Mouse (Mus musculus) neural tube, embryonic 10.5 days (tissue): ENCODE measurements around the gene Lpar3.
"Not testable (repeated sequence)": the region's sequence is repeated elsewhere in the genome, so short reads cannot be mapped to it uniquely, and the experiment has no call there.

Experiments
- DNase-seq: peaks from one replicate; pipeline ENCODE4 v3.0.0-alpha.2; 2017; ENCODE audit warnings: low spot score; ENCODE audit errors: extremely low spot score

The Lpar3 gene

GRCm38 (mm10) chr3:146209759-146210158 lies 11.0 kb upstream of the Lpar3 start:
- DNase-seq: not testable (repeated sequence)

DNA sequence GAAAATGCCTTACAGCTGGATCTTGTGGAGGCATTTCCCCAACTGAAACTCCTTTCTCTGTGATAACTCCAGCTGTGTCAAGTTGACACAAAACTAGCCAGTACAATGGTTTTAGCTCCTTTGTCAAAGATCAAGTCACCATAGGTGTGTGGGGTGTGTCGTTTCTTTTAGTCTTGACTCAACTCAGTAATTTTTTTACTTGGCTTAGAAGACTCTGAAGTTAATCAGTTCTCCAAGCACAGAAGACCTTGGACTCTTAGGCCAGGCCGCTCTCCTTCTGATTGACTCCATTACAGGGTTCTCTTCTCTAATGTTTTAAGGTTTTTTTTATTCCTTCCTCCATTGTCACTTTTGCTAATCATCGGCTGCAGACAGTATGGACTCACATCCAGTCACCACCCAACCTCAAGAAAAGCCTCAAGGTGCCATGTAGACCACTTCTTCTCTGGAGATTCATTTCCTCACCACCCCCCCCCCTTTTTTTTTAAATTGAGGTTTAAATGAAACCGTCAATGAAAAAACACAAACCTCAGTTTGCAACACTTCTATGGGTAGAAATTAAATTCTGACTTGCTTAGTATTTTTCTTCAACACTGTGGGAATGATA lies 9.5 kb upstream of the Lpar3 start:
- DNase-seq: no peak

- DNase-seq: no peak
These were observed 8.8 kb upstream of the Lpar3 start for GRCm38 (mm10) chr3:146211964-146212363.

- no peak for DNase-seq
These were observed 7.4 kb upstream of the Lpar3 start for GRCm38 (mm10) chr3:146213336-146213735.

DNA sequence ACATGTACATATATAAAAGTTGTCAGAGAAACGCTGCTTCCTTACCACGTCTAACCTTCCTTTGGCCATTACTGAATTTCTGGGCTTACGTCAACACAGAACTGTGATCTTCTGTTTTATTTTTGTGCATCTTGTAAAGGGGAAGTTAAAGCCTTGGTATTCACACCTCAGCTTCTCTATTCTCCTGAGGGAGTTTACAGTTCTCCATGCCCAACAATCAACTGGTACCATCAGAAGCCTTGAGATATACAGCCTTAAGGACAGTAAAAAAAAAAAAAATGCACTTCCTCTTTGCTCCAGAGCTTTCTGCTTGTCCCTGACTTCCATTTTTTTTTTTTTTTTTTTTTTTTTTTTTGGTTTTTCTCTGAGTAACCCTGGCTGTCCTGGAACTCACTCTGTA lies 4.2 kb upstream of the Lpar3 start:
- no peak for DNase-seq

- no peak for DNase-seq
These were observed 3.5 kb downstream of the Lpar3 start for GRCm38 (mm10) chr3:146224271-146224670.

DNA sequence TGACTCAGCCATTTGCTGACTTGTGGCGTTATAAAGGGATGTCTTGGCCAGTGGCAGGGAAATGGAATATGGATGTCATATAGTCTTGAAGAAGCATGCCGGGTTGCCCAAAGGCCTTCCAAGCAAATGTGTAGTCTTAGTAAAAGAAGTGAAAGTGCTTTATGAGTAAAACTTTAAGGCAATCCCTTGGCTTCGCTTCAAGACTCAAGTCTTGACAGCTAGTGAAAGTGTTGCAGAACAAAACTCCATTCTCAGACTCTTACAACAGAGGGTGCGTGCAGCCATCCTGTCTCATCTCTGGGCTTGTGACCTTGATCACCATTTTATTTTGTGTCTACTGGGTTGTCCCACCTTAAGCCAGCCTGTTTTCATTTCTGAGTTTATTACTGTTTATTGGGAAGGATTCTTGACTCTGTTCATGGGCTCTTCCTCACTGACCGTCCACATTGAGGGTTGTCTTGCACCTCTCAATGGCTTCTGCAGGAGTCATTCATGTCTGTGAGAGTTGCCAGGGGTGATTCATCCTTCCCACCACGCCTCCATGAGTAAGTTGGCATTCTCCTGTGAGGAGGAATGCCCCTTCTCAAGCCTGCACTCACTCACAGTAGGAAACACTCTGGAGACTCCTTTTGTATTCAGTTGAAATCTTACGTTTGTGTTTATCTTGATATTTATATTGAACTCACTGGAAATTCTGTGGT lies 4.4 kb downstream of the Lpar3 start:
- DNase-seq: no peak

DNA sequence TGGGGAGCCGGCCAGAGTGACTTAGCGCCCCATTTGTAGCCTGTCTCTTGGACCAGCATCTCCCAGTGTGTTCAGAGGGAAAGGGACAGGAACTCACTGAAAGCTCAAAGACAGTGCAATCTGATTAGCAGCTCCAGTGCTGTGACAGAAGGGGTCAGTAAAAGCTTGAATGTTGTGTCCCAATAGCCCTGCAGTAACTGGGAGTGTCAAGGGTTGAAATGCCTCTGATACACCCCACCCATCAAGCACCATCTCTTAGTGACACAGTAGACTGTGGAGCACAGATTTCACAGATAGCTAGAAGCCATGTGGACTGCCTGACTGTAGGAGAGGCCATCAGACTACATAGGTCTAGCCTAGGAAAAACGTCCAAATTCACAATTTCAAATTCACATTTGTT lies 6.7 kb downstream of the Lpar3 start:
- DNase-seq: no peak

DNA sequence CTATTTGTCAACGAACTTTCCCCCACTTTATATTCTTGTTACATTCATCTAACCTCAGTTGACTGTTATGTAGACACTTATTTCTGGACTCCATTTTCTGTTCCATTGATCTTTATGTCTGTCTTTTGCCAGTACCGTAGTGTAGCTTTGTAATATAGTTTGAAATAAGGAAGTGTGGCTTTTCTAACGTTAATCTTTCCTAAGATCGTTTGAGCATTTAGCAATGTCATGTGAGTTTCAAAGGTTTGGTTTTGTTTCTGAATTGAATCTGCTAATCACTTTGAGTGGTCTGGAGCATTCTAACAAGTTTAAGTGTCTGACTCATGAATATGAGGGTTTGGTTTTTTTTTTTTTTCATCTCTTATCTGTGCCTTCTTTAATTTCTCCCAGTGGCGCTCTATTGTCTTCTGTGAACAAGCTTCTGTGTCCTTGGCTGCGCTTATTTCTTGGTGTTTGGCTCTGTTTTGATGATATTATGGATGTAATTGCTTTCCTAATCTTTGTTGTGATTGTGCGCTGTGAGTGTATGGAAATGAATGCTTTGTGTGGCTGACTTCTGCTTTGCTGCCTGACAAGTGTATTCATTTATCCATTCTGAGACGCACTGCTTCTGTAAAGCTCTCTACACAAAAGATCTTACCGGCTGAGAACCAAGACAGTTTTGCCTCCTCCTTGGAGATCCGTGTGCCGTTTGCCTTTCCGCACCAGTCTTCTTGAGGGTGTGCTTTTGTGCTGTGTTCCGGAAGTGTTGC lies 8.0 kb downstream of the Lpar3 start:
- no peak for DNase-seq

GRCm38 (mm10) chr3:146232708-146233107 lies 11.9 kb downstream of the Lpar3 start:
- no peak for DNase-seq

- DNase-seq: no peak
These were observed 13.0 kb downstream of the Lpar3 start for GRCm38 (mm10) chr3:146233741-146234140.

- DNase-seq: no peak
These were observed 13.8 kb downstream of the Lpar3 start for GRCm38 (mm10) chr3:146234530-146234929.

GRCm38 (mm10) chr3:146236280-146236679 lies 15.5 kb downstream of the Lpar3 start:
- no peak for DNase-seq

DNA sequence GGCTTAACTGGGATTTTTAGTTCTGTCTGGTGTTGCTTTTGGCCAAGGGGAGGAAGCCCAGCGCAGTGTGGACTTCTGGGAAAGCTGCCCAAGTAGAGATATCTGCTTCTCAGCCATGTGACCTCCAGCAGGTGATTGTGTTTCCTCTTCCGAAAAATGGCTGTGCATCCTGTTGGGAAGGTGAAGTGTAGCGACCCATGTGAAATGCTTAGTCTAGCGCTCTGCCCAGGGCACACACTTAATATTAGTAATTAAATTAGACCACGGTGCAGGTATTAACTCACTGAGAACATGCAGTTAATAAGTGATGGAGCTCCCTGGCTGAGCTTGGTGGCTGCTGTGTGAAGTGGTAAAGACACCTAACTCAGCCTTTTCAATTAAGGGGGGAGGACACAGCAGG lies 16.9 kb downstream of the Lpar3 start:
- DNase-seq: no peak

GRCm38 (mm10) chr3:146244630-146245029 lies 23.9 kb downstream of the Lpar3 start:
- no peak for DNase-seq

- no peak for DNase-seq
These were observed 25.8 kb downstream of the Lpar3 start for GRCm38 (mm10) chr3:146246557-146246956.

GRCm38 (mm10) chr3:146246992-146247391 lies 26.2 kb downstream of the Lpar3 start:
- no peak for DNase-seq

DNA sequence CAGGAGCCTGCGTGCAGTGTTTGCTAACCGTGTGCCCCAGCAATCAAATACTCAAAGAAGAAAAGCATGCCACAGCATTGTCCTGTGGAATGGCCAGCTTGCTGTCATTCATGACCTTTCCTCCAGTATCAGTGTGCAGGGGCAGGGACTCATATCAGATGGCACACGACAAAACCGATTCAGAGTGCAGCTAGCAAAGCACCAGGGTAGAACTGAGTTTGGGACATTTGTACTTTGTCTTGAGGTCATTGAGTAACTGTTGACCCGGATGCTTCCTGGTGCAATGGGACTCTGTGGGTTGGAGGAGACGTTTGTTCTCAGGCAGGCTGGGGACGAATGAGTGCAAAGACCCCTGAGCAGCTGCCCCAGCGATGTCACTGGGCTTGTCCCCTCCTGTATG lies 29.1 kb downstream of the Lpar3 start:
- no peak for DNase-seq

DNA sequence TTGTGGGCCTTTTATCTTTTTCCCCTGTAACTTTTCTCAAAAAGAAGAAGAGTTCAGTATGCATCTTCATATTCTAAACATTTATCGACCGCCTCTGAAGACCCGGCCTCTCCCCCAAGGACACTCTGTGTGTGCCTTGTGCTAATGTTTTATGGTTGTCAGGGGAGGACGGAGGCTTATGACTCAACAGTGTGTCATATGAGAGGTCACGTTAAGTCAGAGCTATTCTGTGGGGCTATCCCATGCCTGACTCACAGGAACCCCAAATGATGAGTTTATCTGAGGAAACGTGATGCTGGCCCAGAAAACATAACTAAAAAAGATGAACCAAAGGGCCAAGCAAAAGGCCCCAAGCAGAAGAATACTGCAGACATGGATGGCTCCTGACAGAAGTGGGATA lies 31.0 kb downstream of the Lpar3 start:
- DNase-seq: no peak

DNA sequence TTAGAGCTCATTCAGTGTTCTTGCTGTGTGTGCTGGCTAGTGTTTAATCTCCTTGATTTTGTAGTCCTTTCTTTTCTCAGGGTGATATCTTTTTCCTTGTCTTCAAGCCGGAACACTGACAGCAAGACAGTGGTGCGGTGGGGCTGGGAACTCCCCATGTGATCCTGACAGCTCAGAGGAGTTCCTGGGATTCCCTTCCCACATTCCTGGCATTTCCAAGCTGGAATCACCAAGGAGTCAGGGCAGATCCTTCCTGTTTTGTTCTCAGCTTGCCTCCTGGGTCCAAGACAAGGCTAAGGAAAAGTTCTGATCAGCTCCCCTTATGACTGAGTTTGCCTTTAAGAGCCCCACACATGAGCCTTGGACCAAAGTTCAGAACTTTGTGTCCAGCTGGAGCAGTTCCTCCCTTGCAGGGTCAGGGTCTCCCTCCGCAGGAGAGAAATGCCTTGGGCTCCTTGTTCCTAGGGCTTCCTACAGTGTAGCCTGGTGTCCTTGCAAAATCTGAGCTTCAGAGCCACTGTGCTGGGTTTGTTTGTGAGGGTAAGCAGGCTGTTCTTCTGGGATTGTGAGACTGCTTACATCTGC lies 33.1 kb downstream of the Lpar3 start:
- no peak for DNase-seq

GRCm38 (mm10) chr3:146255123-146255522 lies 34.4 kb downstream of the Lpar3 start:
- DNase-seq: no peak

- no peak for DNase-seq
These were observed 36.8 kb downstream of the Lpar3 start for GRCm38 (mm10) chr3:146257483-146258122.
